Mouse (Mus musculus): ENCODE results near the gene Gm4756.

GRCm38 (mm10) chr12:72693895-72694294 is 44.4 kb upstream of the Gm4756 start:
- TF ChIP-seq EP300 (IDR thresholded peaks at IDR 0.05; ENCODE audit: insufficient read depth, low read depth, low read length): no peak
- no peak for TF ChIP-seq POLR2A (IDR thresholded peaks at IDR 0.05; ENCODE audit: insufficient read depth, low read depth, low read length)

Data from heart, adult 2 months (tissue).